Mouse (Mus musculus) mesoderm, embryonic 11.5 days (tissue): ENCODE data around the gene Rnf103.
"Not testable (repeated sequence)": the region's sequence is repeated elsewhere in the genome, so short reads cannot be mapped to it uniquely, and the experiment has no call there.

ENCODE experiments used
- DNase-seq: peaks from one replicate; pipeline ENCODE4 v3.0.0-alpha.2; 2012; ENCODE audit warnings: low read depth, low spot score

Rnf103 gene

DNA sequence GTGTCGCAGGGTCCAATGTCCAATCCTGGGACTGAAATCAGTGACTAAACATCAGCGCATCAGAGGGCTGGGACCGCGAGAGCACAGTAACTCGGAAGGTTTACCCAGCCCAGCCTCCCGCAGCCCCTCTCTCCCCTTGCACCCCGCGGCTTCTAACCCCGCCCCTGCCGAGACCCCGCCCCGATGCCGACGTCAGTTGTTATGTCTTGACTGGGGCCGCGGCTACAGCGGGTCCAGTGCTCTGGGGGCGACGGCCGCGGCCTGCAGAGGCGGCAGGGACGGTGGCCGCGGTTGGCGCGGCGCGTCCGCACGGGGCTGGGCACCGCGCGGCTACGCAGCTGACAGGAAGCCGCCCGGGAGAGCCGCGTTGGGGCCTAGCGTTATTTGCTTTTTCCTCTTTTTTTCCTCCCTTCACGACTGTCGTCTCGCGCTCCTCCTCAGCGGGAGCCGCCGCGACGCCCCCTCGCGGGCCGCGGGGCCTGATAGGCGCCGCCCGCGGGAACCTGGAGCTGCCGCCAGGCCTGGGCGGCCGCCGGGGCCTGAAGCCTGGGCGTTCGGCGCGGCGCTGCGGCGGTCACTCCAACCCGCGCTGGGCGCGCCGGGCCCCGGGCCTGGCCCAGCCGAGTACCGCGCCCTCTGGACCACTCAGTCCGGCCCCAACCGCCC lies at the start of gene Rnf103:
Gene Rnf103, plus strand, starts transcription at position 220 of the 666 bp plus-strand sequence.
- peak; percentile 95 for DNase-seq

DNA sequence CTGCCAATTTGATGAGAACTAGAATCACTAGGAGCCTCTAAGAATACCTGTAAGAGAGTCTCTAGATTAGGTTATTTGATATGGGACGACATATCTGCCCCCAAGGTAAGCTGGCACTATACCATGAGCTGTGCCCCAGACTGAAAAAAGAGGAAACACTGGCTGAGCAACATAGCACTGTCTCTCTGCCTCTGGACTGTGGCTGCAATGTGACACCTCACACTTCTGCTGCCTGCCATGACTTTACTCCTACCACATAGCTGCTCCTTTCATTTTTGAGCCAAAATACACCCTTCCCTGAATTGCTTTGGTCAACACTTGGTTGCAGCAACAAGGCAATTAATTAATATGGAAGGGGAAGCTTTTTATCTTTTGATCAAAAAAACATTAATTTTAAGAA lies 48.9 kb upstream of the Rnf103 start:
- no peak for DNase-seq

DNA sequence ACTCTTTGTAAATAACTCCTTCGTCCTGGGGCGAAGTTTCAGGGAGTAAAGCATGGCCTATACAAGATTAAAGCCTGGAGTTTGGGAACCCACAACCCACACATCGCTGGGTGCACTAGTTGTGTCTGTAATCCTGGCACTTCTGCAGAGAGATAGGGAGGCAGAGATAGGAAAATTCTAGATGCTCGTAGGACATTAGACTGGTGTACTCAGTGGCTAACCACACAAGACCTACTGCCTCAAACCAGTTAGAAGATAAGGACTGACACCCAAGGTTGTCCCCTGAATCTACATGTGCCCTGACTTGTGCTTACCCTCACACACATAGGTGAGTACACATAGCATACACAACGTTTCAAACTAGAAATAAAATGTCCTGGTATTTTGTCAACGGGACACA lies 48.1 kb upstream of the Rnf103 start:
- no peak for DNase-seq

DNA sequence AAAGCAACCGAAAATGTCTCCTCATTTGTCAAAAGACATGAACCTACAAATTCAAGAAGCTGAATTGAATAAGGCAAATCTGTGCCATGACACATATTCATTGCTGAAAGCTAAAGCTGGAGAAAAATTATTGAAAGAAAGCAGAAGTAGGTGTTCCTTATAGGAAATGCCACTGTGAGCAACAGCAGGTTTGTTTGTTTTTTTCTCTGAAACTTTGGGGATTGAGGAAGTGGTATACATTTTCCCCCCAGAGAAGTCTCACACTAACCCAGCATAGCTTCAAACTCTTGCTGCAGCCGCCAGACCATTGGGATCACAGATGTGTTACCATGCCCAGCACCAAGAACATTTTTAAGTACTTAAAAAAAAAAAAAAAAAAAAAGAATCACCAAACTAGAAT lies 40.9 kb upstream of the Rnf103 start:
- DNase-seq: no peak

DNA sequence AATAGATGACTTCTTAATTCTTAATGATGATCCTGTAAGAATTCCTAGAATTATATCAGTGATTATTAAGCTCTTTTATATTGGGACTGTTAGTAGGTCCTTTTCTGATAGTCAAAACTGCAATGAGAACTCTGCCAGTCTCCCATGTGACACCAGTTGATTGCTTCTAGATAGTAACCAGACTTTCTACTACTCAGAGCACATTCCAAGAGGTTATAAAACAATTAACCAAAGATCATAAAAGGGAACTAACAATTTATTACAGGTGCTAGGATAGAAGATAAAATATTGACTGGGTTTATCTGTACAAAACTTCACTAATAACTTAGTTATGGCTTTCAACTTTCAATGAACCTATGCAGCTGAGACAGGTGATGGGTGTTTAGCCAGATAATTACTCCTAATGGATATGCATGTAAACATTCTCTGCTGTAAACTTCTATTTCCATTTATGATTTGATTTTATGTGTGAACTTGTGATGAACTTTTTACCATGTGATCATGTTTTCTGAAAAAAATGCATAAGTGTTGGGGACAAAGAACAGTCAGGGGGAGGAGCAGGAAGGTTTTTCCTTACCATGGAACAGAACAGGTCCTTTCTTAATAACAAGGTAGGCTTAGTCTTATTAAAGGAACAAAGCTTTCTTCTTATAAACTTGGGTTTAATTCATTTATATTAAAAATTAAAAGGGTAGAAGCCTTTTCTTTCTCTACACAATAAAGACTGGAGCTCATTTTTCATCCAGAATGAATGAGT lies 39.5 kb upstream of the Rnf103 start:
- not testable (repeated sequence) for DNase-seq

DNA sequence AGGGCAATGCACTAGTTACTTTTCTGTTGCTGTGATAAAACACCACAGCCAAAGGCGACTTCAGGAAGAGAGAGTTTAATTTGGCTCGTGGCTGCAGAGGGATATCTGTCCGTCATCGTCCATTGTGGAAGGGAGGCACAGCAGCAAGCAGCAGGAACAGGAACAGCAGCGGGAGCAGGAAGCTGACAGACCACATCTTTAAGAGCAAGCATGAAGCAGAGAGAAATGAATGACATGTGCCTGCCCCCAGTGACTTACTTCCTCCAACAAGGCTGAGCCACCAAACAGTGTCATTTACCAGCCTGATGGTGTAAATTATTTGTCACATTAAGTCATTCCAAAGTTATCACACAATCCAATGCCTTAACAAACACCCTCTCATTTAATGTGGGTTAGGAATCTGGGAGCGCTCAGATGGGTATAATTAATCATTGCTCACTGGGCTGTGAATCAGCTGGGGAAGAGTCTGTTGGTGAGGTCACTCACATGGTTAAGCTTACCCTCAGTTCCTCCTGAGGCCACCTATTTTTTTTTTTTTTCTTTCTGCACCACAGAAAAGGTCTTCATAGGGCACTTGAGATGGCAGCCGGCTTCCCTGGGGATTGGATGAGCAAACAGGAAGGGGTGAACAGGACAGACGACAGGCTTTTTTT lies 35.6 kb upstream of the Rnf103 start:
- no peak for DNase-seq

DNA sequence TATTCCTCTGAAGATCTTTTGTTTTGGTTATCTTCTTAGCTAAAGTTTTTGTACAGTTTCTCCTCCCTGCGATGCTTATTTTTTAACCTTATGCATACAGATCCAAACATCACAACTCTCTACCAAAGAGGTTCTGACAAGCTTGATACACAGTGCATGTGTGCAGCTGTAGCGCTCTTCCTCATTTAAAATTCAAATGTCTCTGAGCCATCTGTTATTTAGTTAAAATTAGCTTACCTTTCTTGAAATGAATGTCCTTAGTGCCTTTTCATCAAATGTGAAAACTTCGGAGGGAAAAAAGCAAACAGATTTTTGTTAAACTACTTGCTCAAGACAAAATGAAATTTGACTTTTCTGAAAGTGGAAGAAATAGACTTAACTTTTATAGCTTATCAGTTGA lies 28.5 kb upstream of the Rnf103 start:
- DNase-seq: no peak

- DNase-seq: no peak
Observed at GRCm38 (mm10) chr6:71467766-71468165, 25.9 kb upstream of the Rnf103 start.

- DNase-seq: no peak
Observed at GRCm38 (mm10) chr6:71469291-71469690, 24.4 kb upstream of the Rnf103 start.

GRCm38 (mm10) chr6:71471830-71472520 lies 21.7 kb upstream of the Rnf103 start:
- DNase-seq: no peak

GRCm38 (mm10) chr6:71472786-71473185 lies 20.9 kb upstream of the Rnf103 start:
- DNase-seq: no peak

DNA sequence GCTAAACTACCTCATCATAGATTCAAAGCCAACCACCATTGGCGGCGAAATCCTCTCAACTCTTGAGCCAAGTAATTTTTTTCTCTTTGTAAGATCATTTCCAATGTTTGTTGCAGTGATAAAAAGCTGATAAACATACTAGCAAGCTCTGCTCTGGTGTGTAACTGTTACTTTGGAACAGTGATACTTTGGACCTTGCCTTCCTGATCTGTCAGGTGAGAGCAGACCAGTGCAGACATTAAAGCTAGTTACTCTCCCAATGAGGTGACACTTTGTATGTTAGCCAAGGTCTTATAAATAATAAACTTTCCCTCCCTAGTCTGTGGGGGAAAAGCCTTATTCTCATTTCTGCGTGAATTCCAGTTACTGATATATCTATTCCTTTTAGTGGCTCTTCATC lies 18.1 kb upstream of the Rnf103 start:
- no peak for DNase-seq

- DNase-seq: no peak
Observed at GRCm38 (mm10) chr6:71476783-71477182, 16.9 kb upstream of the Rnf103 start.

DNA sequence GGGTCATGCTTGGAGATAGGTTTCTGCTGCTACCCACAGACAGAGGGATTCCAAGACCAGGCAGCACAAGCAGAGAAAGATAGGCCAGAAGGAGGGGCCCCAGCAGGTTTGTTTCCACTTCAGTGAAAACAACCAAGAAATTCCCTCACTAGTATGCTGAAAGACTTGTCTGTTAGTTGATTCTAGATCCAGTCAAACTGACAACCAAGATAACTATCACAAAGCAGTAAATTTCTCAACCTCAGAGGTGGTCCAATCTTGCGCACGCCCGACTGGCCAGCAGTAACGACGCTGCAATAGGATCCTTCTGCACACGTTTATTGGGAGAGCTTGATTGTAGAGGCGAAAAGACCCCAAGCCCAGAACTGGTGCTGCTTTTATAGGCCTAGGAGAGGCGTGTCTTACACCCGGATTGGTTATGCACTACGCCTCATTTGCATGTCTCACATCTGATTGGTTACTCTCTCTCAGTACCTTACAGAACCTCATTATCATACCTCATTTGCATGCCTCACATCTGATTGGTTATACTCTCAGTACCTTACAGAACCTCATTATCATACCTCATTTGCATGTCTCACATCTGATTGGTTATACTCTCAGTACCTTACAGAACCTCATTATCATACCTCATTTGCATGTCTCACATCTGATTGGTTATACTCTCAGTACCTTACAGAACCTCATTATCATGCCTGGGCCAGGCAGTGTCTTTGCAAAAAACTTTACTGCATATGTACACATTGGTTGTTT lies 14.7 kb upstream of the Rnf103 start:
- DNase-seq: not testable (repeated sequence)

DNA sequence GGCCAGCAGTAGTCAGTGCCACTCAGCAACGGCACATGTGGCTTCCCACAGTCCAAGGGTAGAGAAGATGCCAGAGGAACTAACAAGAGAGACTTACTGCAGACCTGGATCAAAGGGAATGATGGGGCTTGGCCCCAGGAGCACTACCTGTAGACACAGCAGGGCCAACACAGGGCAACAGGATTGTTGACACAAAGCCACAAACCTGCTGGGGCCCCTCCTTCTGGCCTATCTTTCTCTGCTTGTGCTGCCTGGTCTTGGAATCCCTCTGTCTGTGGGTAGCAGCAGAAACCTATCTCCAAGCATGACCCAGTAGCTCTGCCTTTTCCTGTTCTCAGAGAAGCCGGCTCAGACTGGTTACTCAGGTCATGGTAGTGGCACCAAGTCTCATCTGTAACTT lies 14.1 kb upstream of the Rnf103 start:
- DNase-seq: not testable (repeated sequence)

GRCm38 (mm10) chr6:71480136-71480535 lies 13.6 kb upstream of the Rnf103 start:
- no peak for DNase-seq

- DNase-seq: no peak
Observed at GRCm38 (mm10) chr6:71481136-71481535, 12.6 kb upstream of the Rnf103 start.

GRCm38 (mm10) chr6:71485246-71485645 lies 8.4 kb upstream of the Rnf103 start:
- no peak for DNase-seq

- no peak for DNase-seq
Observed at GRCm38 (mm10) chr6:71486226-71486625, 7.5 kb upstream of the Rnf103 start.

GRCm38 (mm10) chr6:71486867-71487266 lies 6.8 kb upstream of the Rnf103 start:
- no peak for DNase-seq

DNA sequence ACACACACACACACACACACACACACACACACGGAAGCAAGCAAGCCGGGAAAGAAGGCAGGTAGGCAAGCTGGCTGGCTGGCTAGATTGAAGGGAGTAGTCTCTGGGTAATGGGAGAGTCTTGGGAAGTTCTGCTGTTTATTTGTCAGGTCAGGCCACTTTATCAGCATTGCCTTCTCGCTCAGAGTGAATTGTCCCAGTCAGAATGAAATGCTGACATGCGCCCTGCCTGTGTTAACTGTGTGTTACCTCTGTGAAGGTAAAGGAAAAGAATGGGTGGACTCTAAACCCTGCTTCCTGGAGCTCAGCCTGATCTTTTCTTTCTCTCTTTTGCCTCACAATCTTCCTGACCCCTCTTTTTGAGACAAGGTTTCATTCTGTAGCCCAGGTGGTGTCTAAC lies 5.7 kb upstream of the Rnf103 start:
- DNase-seq: no peak
